Mouse (Mus musculus) heart, embryonic 11.5 days (tissue): Measurements from ENCODE around the gene Rasa3. TPM values are rescaled to one million over a fixed set of nuclear protein-coding genes. Genes with fewer than 3 reads are reported as not detected.

Experiments used
- ATAC-seq: fragments of 200-750 bp; cut with Nextera tagmentation; replicated peaks from 2 replicates; pipeline ENCODE4 v1.8.0; 2017; ENCODE audit warnings: moderate library complexity; ENCODE audit not compliant: insufficient number of reproducible peaks, low FRiP score, low TSS enrichment
- H3K27ac ChIP-seq: fragments of 300-500 bp; sonication (generic); 2 replicates; pipeline ENCODE4 v1.5.1; 2014; ENCODE audit warnings: mild to moderate bottlenecking, low read depth, low read length
- H3K27me3 ChIP-seq: fragments of 300-500 bp; sonication (generic); 2 replicates; pipeline ENCODE4 v1.6.1; 2014; ENCODE audit warnings: mild to moderate bottlenecking, low read length, mixed read lengths; ENCODE audit not compliant: control insufficient read depth, insufficient read depth
- H3K36me3 ChIP-seq: fragments of 300-500 bp; sonication (generic); 2 replicates; pipeline ENCODE4 v1.6.1; 2014; ENCODE audit warnings: mild to moderate bottlenecking, low read length, moderate library complexity, mixed read lengths; ENCODE audit not compliant: control insufficient read depth, insufficient read depth
- H3K4me1 ChIP-seq: fragments of 300-500 bp; sonication (generic); 2 replicates; pipeline ENCODE4 v1.6.1; 2014; ENCODE audit warnings: low read length; ENCODE audit not compliant: control insufficient read depth, insufficient read depth
- H3K4me2 ChIP-seq: fragments of 300-500 bp; sonication (generic); 2 replicates; pipeline ENCODE4 v1.6.1; 2014; ENCODE audit warnings: mild to moderate bottlenecking, moderate library complexity
- H3K4me3 ChIP-seq: fragments of 300-500 bp; sonication (generic); 2 replicates; pipeline ENCODE4 v1.5.1; 2014; ENCODE audit warnings: low read depth, low read length
- H3K9ac ChIP-seq: fragments of 300-500 bp; sonication (generic); 2 replicates; pipeline ENCODE4 v1.6.1; 2014; ENCODE audit warnings: mild to moderate bottlenecking, low read depth, low read length, moderate library complexity
- H3K9me3 ChIP-seq: fragments of 300-500 bp; sonication (generic); replicated peaks from 2 replicates; pipeline ENCODE4 v1.6.1; 2016; ENCODE audit warnings: low read length; ENCODE audit not compliant: control insufficient read depth
- WGBS: fragments of 180-500 bp; shearing (Covaris S2); extraction: QIAGEN DNeasy Blood & Tissue Kit; methylation state at CpG from one replicate; pipeline ENCODE4 v1.1.7; 2014; ENCODE audit not compliant: insufficient replicate concordance; 5-methylcytosine and 5-hydroxymethylcytosine counted together
- polyA plus RNA-seq: library from polyadenylated mRNA; unstranded; fragments of >200 nt; fragmentation: Nextera tagmentation; extraction: Ambion mirVana; gene quantifications from 2 replicates; pipeline ENCODE4 v1.2.1, GENCODE M21; 2014

Rasa3 gene
- polyA plus RNA-seq, 1 experiment from 2014 or later = 26.3 TPM

DNA sequence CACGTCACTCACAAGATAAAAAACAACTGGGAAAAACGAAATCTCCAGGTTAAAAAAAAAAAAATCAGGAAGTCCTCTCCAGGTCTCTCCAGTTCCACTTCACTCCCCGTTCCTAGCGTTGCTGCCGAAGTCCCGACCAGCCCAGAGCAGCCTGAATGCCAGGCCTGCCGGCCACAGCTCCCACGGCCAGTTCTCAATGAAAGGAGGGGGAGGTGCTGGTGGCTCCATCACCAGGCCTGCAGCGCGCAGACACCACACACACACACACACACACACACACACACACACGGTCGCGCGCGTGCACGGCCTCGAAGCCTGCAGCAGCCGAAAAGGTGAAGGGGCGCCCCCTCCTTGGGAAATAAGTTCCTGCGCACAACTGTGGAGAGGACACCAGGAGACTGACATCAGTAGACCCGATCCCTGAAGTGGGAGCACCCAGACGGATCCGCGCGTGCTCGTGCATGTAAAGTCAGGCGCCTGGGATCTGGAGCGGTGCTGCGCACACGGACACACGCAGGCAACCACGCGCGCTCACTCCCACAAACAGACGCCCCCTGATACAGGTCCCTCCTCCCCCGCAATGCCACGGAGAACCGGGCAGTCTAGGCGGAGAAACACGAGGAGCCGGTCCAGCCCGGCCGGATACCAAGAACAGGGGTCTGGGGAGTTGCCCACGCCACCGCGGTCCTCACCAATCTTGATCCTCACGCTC lies 546 bp downstream of the Rasa3 start:
- Histone ChIP-seq H3K4me3 (peak overlapping the region; percentile 72), H3K4me2 (peak overlapping the region; percentile 77), H3K27ac (peak overlapping the region; percentile 77), H3K9ac (peak overlapping the region; percentile 78), H3K9me3 (no peaks in the 10 kb centered on the region), H3K27me3 (peaks cover 4% of the 10 kb centered on the region; the same call in 1 of the 2 replicates), H3K36me3 (no peaks in the 10 kb centered on the region), H3K4me1 (peaks cover 33% of the 10 kb centered on the region)
- WGBS = under 1% methylated on average over 44 of the region's 47 CpGs
- ATAC-seq = peak; percentile 25

DNA sequence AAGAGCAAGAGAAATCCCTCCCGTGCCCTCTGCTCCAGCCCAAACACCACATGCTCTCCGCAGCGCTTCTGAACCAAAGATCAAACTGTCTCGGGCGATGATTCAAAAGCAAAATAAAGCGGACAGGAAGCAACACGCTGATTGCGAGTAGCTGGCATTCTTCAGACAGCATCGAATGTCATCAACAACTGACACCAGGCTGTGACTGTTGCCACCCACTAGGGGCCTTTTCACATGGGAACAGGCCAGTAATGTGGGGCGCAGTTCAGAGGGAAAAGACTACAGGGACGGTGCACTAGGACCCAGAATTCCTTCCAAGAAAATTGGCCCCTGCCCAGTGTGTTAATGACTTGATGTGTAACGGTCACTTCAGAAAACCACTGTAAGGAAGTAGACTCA lies 1.1 kb downstream of the Rasa3 start:
- no peaks in the 10 kb centered on the region for H3K9me3 ChIP-seq
- H3K4me3 ChIP-seq = peak overlapping the region; percentile 72
- no peaks in the 10 kb centered on the region for H3K36me3 ChIP-seq
- WGBS = under 1% methylated on average over 12 of the region's 12 CpGs
- H3K27ac ChIP-seq = peak overlapping the region; percentile 77
- H3K4me2 ChIP-seq = peak overlapping the region; percentile 77
- no peak for ATAC-seq
- H3K27me3 ChIP-seq = peaks cover 4% of the 10 kb centered on the region; the same call in 1 of the 2 replicates
- peak overlapping the region; percentile 78 for H3K9ac ChIP-seq
- peaks cover 38% of the 10 kb centered on the region for H3K4me1 ChIP-seq

- 36% methylated on average over 8 of the region's 8 CpGs for WGBS
- Histone ChIP-seq H3K9ac (peak overlapping the region; percentile 78), H3K4me1 (peaks cover 46% of the 10 kb centered on the region), H3K9me3 (no peaks in the 10 kb centered on the region), H3K4me2 (peak overlapping the region; percentile 77), H3K4me3 (peak overlapping the region; percentile 72), H3K27me3 (peaks cover 4% of the 10 kb centered on the region; the same call in 1 of the 2 replicates), H3K27ac (0 out of 2 replicates have a peak overlapping the region, but pooled peaks have one; percentile 70), H3K36me3 (no peaks in the 10 kb centered on the region)
- ATAC-seq = no peak
Measured at GRCm38 (mm10) chr8:13675524-13675923, 1.9 kb downstream of the Rasa3 start.

GRCm38 (mm10) chr8:13675121-13675520 lies 2.3 kb downstream of the Rasa3 start:
- H3K9me3 ChIP-seq = no peaks in the 10 kb centered on the region
- H3K4me3 ChIP-seq = peak overlapping the region; percentile 72
- no peaks in the 10 kb centered on the region for H3K36me3 ChIP-seq
- no peak overlapping the region for H3K27ac ChIP-seq
- WGBS = 54% methylated on average over 4 of the region's 4 CpGs
- H3K4me2 ChIP-seq = peak overlapping the region; percentile 77
- peaks cover 4% of the 10 kb centered on the region; the same call in 1 of the 2 replicates for H3K27me3 ChIP-seq
- no peak for ATAC-seq
- peaks cover 49% of the 10 kb centered on the region for H3K4me1 ChIP-seq
- peak overlapping the region; percentile 24; the same call in 1 of the 2 replicates for H3K9ac ChIP-seq

DNA sequence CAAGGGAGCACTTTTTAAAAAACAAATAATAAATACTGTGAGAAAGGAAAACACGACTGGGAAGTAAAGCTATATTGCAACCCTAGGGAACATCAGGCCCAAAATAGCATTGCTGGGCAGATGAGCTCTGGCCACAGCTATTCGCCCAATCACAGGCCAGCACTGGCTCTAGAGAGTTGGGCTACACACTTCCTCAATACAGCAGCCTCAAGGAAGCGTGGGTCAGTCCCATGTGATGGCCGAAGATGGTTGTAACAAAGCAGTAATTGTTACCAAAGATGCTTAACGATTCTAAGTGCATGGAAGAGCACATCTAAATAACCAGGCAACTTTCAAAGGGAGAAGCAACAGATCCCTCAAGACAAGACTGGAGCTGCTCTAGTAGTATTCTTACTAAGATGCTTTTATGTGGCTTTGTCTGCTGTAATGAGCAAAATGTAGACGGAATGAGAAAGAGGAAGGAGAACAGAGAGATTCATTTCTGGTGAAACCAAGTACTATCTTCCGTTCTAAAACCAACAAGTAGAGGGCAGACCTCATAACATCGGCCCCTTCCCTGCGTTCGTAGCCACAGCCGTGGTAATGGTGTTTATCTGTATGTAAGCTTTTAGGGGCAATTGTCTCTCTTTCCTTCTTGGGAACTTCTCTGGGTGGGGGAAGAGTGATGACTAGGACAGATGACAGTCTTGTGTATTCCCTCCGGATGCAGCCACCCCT lies 3.0 kb downstream of the Rasa3 start:
- Histone ChIP-seq H3K4me1 (peaks cover 56% of the 10 kb centered on the region), H3K9me3 (no peaks in the 10 kb centered on the region), H3K4me3 (no peak overlapping the region), H3K27ac (0 out of 2 replicates have a peak overlapping the region, but pooled peaks have one; percentile 30), H3K4me2 (peak overlapping the region; percentile 77), H3K36me3 (no peaks in the 10 kb centered on the region), H3K9ac (no peak overlapping the region), H3K27me3 (peaks cover 4% of the 10 kb centered on the region; the same call in 1 of the 2 replicates)
- ATAC-seq = no peak
- 40% methylated on average over 12 of the region's 12 CpGs for WGBS

DNA sequence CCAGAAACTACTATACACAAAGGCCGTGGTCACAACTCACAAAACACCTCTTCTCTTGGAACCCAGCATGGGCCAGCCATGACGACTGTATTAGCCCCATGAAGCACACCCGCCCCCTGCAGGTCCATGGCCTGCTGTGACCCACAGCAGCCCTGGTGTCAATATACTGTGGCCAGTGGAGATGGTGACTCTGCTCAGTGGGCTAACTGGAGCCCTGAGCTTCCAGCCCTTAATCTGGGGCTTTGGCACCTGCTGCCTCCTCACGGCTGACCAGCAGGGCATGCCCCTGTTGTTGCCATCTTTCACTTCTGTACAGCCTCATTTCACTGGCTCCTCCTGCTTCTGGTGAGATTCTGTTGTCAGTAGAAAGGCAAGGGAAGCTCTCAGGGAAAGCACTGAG lies 4.2 kb downstream of the Rasa3 start:
- peaks cover 67% of the 10 kb centered on the region for H3K4me1 ChIP-seq
- ATAC-seq = no peak
- H3K4me3 ChIP-seq = no peak overlapping the region
- H3K27ac ChIP-seq = peak overlapping the region; percentile 16; the same call in 1 of the 2 replicates
- H3K4me2 ChIP-seq = peak overlapping the region; percentile 19; the same call in 1 of the 2 replicates
- 62% methylated on average over 4 of the region's 4 CpGs for WGBS
- no peaks in the 10 kb centered on the region for H3K36me3 ChIP-seq
- peak overlapping the region; percentile 47; the same call in 1 of the 2 replicates for H3K9ac ChIP-seq
- no peaks in the 10 kb centered on the region for H3K9me3 ChIP-seq
- H3K27me3 ChIP-seq = no peaks in the 10 kb centered on the region

- ATAC-seq = no peak
- H3K36me3 ChIP-seq = no peaks in the 10 kb centered on the region
- no peak overlapping the region for H3K27ac ChIP-seq
- H3K9me3 ChIP-seq = no peaks in the 10 kb centered on the region
- 68% methylated on average over 10 of the region's 10 CpGs for WGBS
- H3K4me3 ChIP-seq = no peak overlapping the region
- H3K27me3 ChIP-seq = no peaks in the 10 kb centered on the region
- H3K4me2 ChIP-seq = no peak overlapping the region
- H3K4me1 ChIP-seq = peaks cover 76% of the 10 kb centered on the region
- no peak overlapping the region for H3K9ac ChIP-seq
Measured at GRCm38 (mm10) chr8:13671246-13672003, 6.0 kb downstream of the Rasa3 start.

DNA sequence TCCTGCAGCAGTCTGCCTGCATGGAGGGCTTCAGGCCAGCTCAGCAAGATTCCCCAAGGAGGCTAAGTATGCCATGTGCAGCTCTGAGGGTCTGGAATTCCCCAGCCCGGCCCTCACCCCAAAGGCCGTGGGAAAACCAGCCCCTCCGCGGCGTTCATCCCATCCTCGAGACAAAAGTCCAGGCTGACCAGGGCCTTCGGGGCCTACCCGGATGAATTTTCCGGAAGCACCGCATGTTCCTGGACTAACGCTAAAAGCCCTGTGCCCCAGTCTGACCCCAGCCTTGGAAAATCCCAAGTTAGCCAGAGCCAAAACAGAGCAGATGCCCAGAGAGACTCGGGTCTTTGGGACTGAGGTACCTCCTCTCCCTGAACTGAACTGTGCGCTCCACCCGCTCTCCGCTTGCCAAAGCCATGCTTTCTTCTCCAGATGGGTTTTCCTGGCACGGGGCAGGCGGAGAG lies 7.4 kb downstream of the Rasa3 start:
- Histone ChIP-seq H3K27me3 (no peaks in the 10 kb centered on the region), H3K36me3 (no peaks in the 10 kb centered on the region), H3K27ac (no peak overlapping the region), H3K9ac (no peak overlapping the region; the same call in 1 of the 2 replicates), H3K4me1 (peaks cover 80% of the 10 kb centered on the region), H3K4me2 (no peak overlapping the region), H3K4me3 (no peak overlapping the region), H3K9me3 (no peaks in the 10 kb centered on the region)
- ATAC-seq = no peak
- WGBS = 79% methylated on average over 17 of the region's 17 CpGs
